Mouse (Mus musculus): ENCODE data around the gene Mtf1. TPM values are rescaled to one million over a fixed set of nuclear protein-coding genes. Genes with fewer than 3 reads are reported as not detected.

The Mtf1 gene
- polyA plus RNA-seq, 1 experiment = 14.9 TPM

DNA sequence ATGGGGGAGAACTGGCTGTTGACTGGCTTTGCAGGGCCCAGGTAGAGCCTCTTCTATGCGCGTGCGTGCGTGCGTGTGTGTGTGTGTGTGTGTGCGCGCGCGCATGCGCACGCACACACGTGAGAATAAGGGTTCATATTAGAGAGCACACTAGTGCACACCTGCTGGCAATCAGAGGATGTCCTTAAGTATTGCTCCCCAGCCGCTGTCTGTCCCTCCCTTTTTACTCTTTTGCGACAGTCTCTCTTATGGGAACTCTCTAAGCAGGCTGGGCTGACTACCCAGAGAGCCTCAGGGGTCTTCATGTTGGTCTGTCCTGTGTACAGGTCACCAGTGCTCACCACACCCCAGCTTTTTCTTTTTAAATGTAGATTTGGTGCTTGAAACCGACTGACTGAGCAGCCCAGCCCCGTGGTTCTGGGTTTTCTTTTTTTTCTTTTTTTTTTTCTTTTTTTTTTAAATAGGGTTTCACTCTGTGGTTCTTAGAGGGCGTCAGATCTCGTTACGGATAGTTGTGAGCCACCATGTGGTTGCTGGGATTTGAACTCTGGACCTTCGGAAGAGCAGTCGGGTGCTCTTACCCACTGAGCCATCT, 23.6 kb downstream of the Mtf1 start:
- H3K27me3 ChIP-seq (ENCODE audit: control insufficient read depth, insufficient read depth, low read length) = no peaks in the 10 kb centered on the region

DNA sequence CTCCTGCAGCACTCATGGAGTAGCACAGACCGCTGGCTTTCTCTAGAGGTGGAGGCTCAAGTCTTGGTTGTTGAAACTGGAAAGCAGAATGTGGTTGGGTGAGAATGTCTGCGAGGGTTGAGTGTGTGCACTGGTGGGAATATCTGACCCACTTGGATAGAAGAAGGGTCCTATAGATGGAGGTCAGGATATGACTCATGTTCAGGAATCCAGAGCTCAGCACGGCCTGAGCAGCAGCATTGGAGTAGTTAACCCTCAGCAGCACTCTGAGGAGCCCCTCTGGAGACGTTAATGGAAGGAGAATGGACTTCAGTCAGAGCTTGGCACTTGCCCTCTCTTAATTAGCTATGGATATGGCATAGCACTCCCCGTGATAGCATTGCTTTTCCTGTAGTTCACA, 27.8 kb downstream of the Mtf1 start:
- H3K4me1 ChIP-seq (ENCODE audit: control insufficient read depth, insufficient read depth, low read length) = no peaks in the 10 kb centered on the region
- DNase-seq = no peak
- no peaks in the 10 kb centered on the region for H3K27me3 ChIP-seq (ENCODE audit: control insufficient read depth, insufficient read depth, low read length)
- H3K4me3 ChIP-seq (replicated peaks; ENCODE audit: insufficient read depth, low read depth, low read length) = no peak overlapping the region
- TF ChIP-seq CTCF (IDR thresholded peaks at IDR 0.05; ENCODE audit: borderline replicate concordance, insufficient read depth, low read depth, low read length) = no peak
- TF ChIP-seq POLR2A (IDR thresholded peaks at IDR 0.05; ENCODE audit: borderline replicate concordance, insufficient read depth, low read length) = no peak
- 75% methylated on average over 5 of the region's 5 CpGs for WGBS
- no peak overlapping the region for H3K27ac ChIP-seq (ENCODE audit: insufficient read depth, low read length)

More for the DNA sequence above, 23.6 kb downstream of the Mtf1 start:
- no peak for TF ChIP-seq POLR2A (IDR thresholded peaks at IDR 0.05; ENCODE audit: borderline replicate concordance, insufficient read depth, low read length)
- no peak for TF ChIP-seq CTCF (IDR thresholded peaks at IDR 0.05; ENCODE audit: borderline replicate concordance, insufficient read depth, low read depth, low read length)
- no peaks in the 10 kb centered on the region for H3K4me1 ChIP-seq (ENCODE audit: control insufficient read depth, insufficient read depth, low read length)
- no peak for DNase-seq
- no peak overlapping the region for H3K27ac ChIP-seq (ENCODE audit: insufficient read depth, low read length)
- H3K4me3 ChIP-seq (replicated peaks; ENCODE audit: insufficient read depth, low read depth, low read length) = no peak overlapping the region
- WGBS = 95% methylated on average over 21 of the region's 21 CpGs

DNA sequence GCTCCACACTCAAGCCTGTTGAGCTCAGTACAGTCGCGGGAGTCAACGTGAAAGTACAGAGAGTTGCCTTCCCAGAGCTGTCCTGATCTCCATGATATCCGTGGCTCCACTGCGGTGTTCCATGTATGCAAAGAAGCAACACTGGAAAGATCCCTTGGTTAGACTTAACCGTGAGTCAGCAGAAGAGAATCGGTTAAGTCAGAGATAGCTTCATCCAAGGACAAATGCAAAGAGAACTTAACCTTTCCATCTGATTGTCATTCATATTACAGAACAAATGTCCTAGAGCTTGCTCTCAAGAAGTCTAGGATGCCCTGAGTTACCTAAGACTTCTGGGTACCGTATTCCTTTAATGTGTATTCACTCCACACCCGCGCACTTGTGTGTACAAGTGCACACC, 30.9 kb downstream of the Mtf1 start:
- Histone ChIP-seq H3K27ac (ENCODE audit: insufficient read depth, low read length) (no peak overlapping the region), H3K4me3 (replicated peaks; ENCODE audit: insufficient read depth, low read depth, low read length) (no peak overlapping the region), H3K27me3 (ENCODE audit: control insufficient read depth, insufficient read depth, low read length) (no peaks in the 10 kb centered on the region), H3K4me1 (ENCODE audit: control insufficient read depth, insufficient read depth, low read length) (no peaks in the 10 kb centered on the region)
- WGBS = 96% methylated on average over 10 of the region's 10 CpGs
- TF ChIP-seq CTCF (IDR thresholded peaks at IDR 0.05; ENCODE audit: borderline replicate concordance, insufficient read depth, low read depth, low read length) = no peak
- TF ChIP-seq POLR2A (IDR thresholded peaks at IDR 0.05; ENCODE audit: borderline replicate concordance, insufficient read depth, low read length) = no peak
- no peak for DNase-seq

DNA sequence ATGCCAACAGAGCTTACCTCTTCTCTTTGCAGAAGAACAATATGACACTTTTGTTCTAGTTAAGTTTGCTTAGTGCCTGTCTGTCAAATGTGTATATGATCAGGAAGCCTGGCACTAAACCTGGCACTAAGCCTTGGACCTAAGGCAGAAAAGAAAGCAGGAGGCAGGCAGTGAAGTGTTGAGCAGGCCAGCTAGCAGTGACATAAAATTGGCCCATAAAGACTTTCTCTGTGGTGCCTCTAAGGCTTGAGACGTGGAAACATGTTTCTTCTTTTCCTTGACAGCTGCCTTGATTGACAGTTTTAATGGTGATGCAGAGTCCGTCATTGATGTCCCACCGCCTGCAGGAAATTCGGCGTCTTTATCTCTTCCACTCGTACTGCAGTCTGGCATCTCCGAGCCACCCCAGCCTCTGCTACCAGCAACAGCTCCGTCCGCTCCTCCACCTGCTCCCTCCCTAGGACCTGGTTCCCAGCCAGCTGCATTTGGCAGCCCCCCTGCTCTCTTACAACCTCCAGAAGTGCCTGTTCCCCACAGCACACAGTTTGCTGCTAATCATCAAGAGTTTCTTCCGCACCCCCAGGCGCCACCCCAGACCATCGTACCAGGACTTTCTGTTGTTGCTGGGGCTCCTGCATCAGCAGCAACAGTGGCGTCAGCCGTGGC, 36.3 kb downstream of the Mtf1 start:
- Histone ChIP-seq H3K27ac (ENCODE audit: insufficient read depth, low read length) (no peak overlapping the region), H3K4me1 (ENCODE audit: control insufficient read depth, insufficient read depth, low read length) (no peaks in the 10 kb centered on the region), H3K27me3 (ENCODE audit: control insufficient read depth, insufficient read depth, low read length) (no peaks in the 10 kb centered on the region), H3K4me3 (replicated peaks; ENCODE audit: insufficient read depth, low read depth, low read length) (no peak overlapping the region)
- no peak for TF ChIP-seq CTCF (IDR thresholded peaks at IDR 0.05; ENCODE audit: borderline replicate concordance, insufficient read depth, low read depth, low read length)
- no peak for TF ChIP-seq POLR2A (IDR thresholded peaks at IDR 0.05; ENCODE audit: borderline replicate concordance, insufficient read depth, low read length)
- WGBS = 20% methylated on average over 14 of the region's 14 CpGs
- no peak for DNase-seq

- Histone ChIP-seq H3K4me1 (ENCODE audit: control insufficient read depth, insufficient read depth, low read length) (no peaks in the 10 kb centered on the region; the same call in 1 of the 2 replicates), H3K4me3 (replicated peaks; ENCODE audit: insufficient read depth, low read depth, low read length) (no peak overlapping the region), H3K27ac (ENCODE audit: insufficient read depth, low read length) (no peak overlapping the region), H3K27me3 (ENCODE audit: control insufficient read depth, insufficient read depth, low read length) (no peaks in the 10 kb centered on the region)
- TF ChIP-seq POLR2A (IDR thresholded peaks at IDR 0.05; ENCODE audit: borderline replicate concordance, insufficient read depth, low read length) (no peak), CTCF (IDR thresholded peaks at IDR 0.05; ENCODE audit: borderline replicate concordance, insufficient read depth, low read depth, low read length) (no peak)
- 97% methylated on average over 1 of the region's 1 CpGs for WGBS
- no peak for DNase-seq
These were observed 39.1 kb downstream of the Mtf1 start for GRCm38 (mm10) chr4:124840998-124841397.

DNA sequence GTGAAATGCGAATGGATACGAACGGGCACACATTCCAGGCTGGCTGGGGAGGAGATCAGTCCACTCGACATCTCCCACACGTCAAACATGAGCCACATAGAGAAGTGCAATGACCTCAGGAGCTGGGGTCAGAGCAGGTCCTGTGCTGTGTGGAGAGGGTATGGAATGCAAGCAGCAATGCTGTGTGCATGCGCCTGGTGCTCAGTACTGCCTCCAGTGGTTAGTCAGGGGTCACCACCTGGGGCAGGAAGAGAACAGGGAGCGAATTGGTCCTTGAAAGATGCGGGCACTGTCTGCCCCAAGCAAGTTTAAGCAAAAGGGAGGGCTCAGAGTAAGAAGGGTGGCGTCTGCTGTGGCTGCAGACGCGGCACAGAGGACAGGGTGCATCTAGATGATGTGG, 41.6 kb downstream of the Mtf1 start:
- 55% methylated on average over 11 of the region's 11 CpGs for WGBS
- peak; percentile 32 to 44 for DNase-seq
- no peak overlapping the region for H3K4me3 ChIP-seq (replicated peaks; ENCODE audit: insufficient read depth, low read depth, low read length)
- H3K4me1 ChIP-seq (ENCODE audit: control insufficient read depth, insufficient read depth, low read length) = no peaks in the 10 kb centered on the region; the same call in none of the 2 replicates
- H3K27me3 ChIP-seq (ENCODE audit: control insufficient read depth, insufficient read depth, low read length) = no peaks in the 10 kb centered on the region
- no peak overlapping the region for H3K27ac ChIP-seq (ENCODE audit: insufficient read depth, low read length)
- no peak for TF ChIP-seq POLR2A (IDR thresholded peaks at IDR 0.05; ENCODE audit: borderline replicate concordance, insufficient read depth, low read length)
- peak; percentile 88 for TF ChIP-seq CTCF (IDR thresholded peaks at IDR 0.05; ENCODE audit: borderline replicate concordance, insufficient read depth, low read depth, low read length)

DNA sequence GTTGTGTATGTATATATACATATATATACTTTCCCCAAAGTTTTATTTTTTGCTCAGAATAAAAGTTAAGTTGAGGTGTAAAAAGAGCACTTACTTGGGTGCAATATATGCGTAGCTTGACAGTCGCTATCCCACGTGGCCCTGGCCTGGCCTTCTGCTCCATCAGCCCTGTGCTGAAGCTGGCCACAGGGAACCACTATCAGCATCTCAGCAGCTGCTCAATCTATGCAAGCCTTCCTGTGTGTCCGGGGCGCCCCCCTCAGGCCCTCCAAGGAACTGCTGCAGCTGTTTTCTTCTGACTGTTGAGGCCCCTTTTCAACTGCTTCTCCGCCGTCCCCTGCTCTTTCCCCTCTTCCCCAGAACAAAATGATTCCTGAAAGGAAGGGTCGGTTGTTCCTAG, 45.7 kb downstream of the Mtf1 start:
- H3K27me3 ChIP-seq (ENCODE audit: control insufficient read depth, insufficient read depth, low read length) = no peaks in the 10 kb centered on the region
- peak; percentile 83 for TF ChIP-seq CTCF (IDR thresholded peaks at IDR 0.05; ENCODE audit: borderline replicate concordance, insufficient read depth, low read depth, low read length)
- TF ChIP-seq POLR2A (IDR thresholded peaks at IDR 0.05; ENCODE audit: borderline replicate concordance, insufficient read depth, low read length) = no peak
- WGBS = 2% methylated on average over 8 of the region's 8 CpGs
- H3K4me1 ChIP-seq (ENCODE audit: control insufficient read depth, insufficient read depth, low read length) = peaks cover 5% of the 10 kb centered on the region
- DNase-seq = peak; percentile 78 to 87
- H3K27ac ChIP-seq (ENCODE audit: insufficient read depth, low read length) = no peak overlapping the region
- no peak overlapping the region for H3K4me3 ChIP-seq (replicated peaks; ENCODE audit: insufficient read depth, low read depth, low read length)

Data from cerebellum, adult 2 months (tissue).